Mouse (Mus musculus) MEL (cell line): ENCODE results near the gene Mettl16.

ENCODE experiments used
- BHLHE40 ChIP-seq: IDR thresholded peaks from 2 replicates; pipeline ENCODE4 v1.6.1; 2012; ENCODE audit warnings: low read depth, mild to moderate bottlenecking, inconsistent platforms, low read length, improper control_type of control experiment, borderline replicate concordance
- CTCF ChIP-seq, 3 experiments: IDR thresholded peaks in 2 of 3; conservative IDR thresholded peaks in 1 of 3; 2 replicates each; pipeline ENCODE4 v1.5.1; 2011 to 2012; ENCODE audit warnings: low read length in 3 of 3, low read depth in 2 of 3, mild to moderate bottlenecking in 2 of 3, improper control_type of control experiment in 1 of 3, inconsistent platforms in 1 of 3, mixed read lengths in 1 of 3, moderate library complexity in 1 of 3; ENCODE audit not compliant: control insufficient read depth in 1 of 3, insufficient read depth in 1 of 3, poor library complexity in 1 of 3, severe bottlenecking in 1 of 3
- E2F4 ChIP-seq: IDR thresholded peaks from 2 replicates; pipeline ENCODE4 v1.6.1; 2011; ENCODE audit warnings: low read depth, low read length, improper control_type of control experiment, borderline replicate concordance
- EP300 ChIP-seq, 2 experiments: IDR thresholded peaks; 2 replicates each; pipeline ENCODE4 v1.6.1; 2011; ENCODE audit warnings: improper control_type of control experiment in 2 of 2, low read length in 2 of 2, low read depth in 1 of 2, mild to moderate bottlenecking in 1 of 2
- MAX ChIP-seq: IDR thresholded peaks from 2 replicates; pipeline ENCODE4 v1.6.1; 2011; ENCODE audit warnings: low read length, improper control_type of control experiment
- MAZ ChIP-seq: IDR thresholded peaks from 2 replicates; pipeline ENCODE4 v1.6.1; 2012; ENCODE audit warnings: low read depth, mild to moderate bottlenecking, inconsistent platforms, low read length, improper control_type of control experiment
- POLR2A ChIP-seq, 2 experiments: IDR thresholded peaks; 2 replicates each; pipeline ENCODE4 v1.6.1; 2011 to 2012; ENCODE audit warnings: low read length in 2 of 2, mild to moderate bottlenecking in 2 of 2, control low read depth in 1 of 2, improper control_type of control experiment in 1 of 2, low read depth in 1 of 2, moderate library complexity in 1 of 2; ENCODE audit not compliant: control insufficient read depth in 1 of 2, insufficient read depth in 1 of 2, poor library complexity in 1 of 2
- USF2 ChIP-seq, 2 experiments: IDR thresholded peaks; 2 replicates each; pipeline ENCODE4 v1.6.1; 2011 to 2012; ENCODE audit warnings: improper control_type of control experiment in 2 of 2, low read length in 2 of 2, borderline replicate concordance in 1 of 2, inconsistent platforms in 1 of 2, low read depth in 1 of 2, mild to moderate bottlenecking in 1 of 2; ENCODE audit not compliant: insufficient read depth in 1 of 2
- ZC3H11A ChIP-seq: IDR thresholded peaks from 2 replicates; pipeline ENCODE4 v1.6.1; 2012; ENCODE audit warnings: low read depth, mild to moderate bottlenecking, inconsistent platforms, low read length, improper control_type of control experiment
- ZMIZ1 ChIP-seq: IDR thresholded peaks from 2 replicates; pipeline ENCODE4 v1.6.1; 2012; ENCODE audit warnings: low read depth, mild to moderate bottlenecking, inconsistent platforms, low read length, improper control_type of control experiment, moderate library complexity

GRCm38 (mm10) chr11:74724235-74724791 lies 46.3 kb upstream of the Mettl16 start, which contains the start of gene Pafah1b1:
- TF ChIP-seq CTCF (IDR thresholded peaks at IDR 0.05 in 2 of 3, conservative IDR thresholded peaks at IDR 0.05 in 1 of 3; ENCODE audit: control insufficient read depth in 1 of 3, insufficient read depth in 1 of 3, low read depth in 2 of 3, low read length in 3 of 3, poor library complexity in 1 of 3, severe bottlenecking in 1 of 3) (0 out of 6 replicates have a peak, but pooled peaks of 1 of the 3 experiments have one; percentile 5), USF2 (IDR thresholded peaks at IDR 0.05; ENCODE audit: borderline replicate concordance in 1 of 2, insufficient read depth in 1 of 2, low read depth in 1 of 2, low read length in 2 of 2) (no peak), ZC3H11A (no peak), POLR2A (IDR thresholded peaks at IDR 0.05; ENCODE audit: control insufficient read depth in 1 of 2, insufficient read depth in 1 of 2, low read depth in 1 of 2, low read length in 2 of 2, poor library complexity in 1 of 2) (peak; percentile 93 to 100), BHLHE40 (no peak), MAZ (peak; percentile 27; the same call in 1 of the 2 replicates), EP300 (IDR thresholded peaks at IDR 0.05; ENCODE audit: low read depth in 1 of 2, low read length in 2 of 2) (no peak), ZMIZ1 (peak; percentile 97), MAX (peak; percentile 50; the same call in 1 of the 2 replicates), E2F4 (peak; percentile 31; the same call in 1 of the 2 replicates)
